Mouse (Mus musculus) kidney, embryonic 15.5 days (tissue): ENCODE results near the gene Rfx7. TPM values are rescaled to one million over a fixed set of nuclear protein-coding genes. Genes with fewer than 3 reads are reported as not detected.
A peak's percentile ranks its signal among the peaks of the same experiment; 100 is the strongest.
"Not testable (repeated sequence)": the region's sequence is repeated elsewhere in the genome, so short reads cannot be mapped to it uniquely, and the experiment has no call there.

Experiments
- ATAC-seq: fragments of 200-750 bp; cut with Nextera tagmentation; replicated peaks from 2 replicates; pipeline ENCODE4 v1.8.0; 2017; ENCODE audit warnings: moderate TSS enrichment; ENCODE audit not compliant: low FRiP score
- H3K27ac ChIP-seq: fragments of 300-500 bp; sonication (generic); 2 replicates; pipeline ENCODE4 v1.5.1; 2015; ENCODE audit warnings: mild to moderate bottlenecking, inconsistent platforms
- H3K27me3 ChIP-seq: fragments of 300-500 bp; sonication (generic); 2 replicates; pipeline ENCODE4 v1.6.1; 2015; ENCODE audit warnings: inconsistent platforms
- H3K36me3 ChIP-seq: fragments of 300-500 bp; sonication (generic); 2 replicates; pipeline ENCODE4 v1.6.1; 2015; ENCODE audit warnings: inconsistent platforms
- H3K4me1 ChIP-seq: fragments of 300-500 bp; sonication (generic); 2 replicates; pipeline ENCODE4 v1.6.1; 2015; ENCODE audit warnings: inconsistent platforms
- H3K4me2 ChIP-seq: fragments of 300-500 bp; sonication (generic); 2 replicates; pipeline ENCODE4 v1.6.1; 2015; ENCODE audit warnings: moderate library complexity, mild to moderate bottlenecking, inconsistent platforms
- H3K4me3 ChIP-seq: fragments of 300-500 bp; sonication (generic); replicated peaks from 2 replicates; pipeline ENCODE4 v1.5.1; 2015; ENCODE audit warnings: mild to moderate bottlenecking, inconsistent platforms
- H3K9ac ChIP-seq: fragments of 300-500 bp; sonication (generic); 2 replicates; pipeline ENCODE4 v1.6.1; 2015; ENCODE audit warnings: mild to moderate bottlenecking, inconsistent platforms
- H3K9me3 ChIP-seq: fragments of 300-500 bp; sonication (generic); replicated peaks from 2 replicates; pipeline ENCODE4 v1.6.1; 2016; ENCODE audit warnings: inconsistent platforms
- WGBS: fragments of 180-500 bp; shearing (Covaris S2); methylation state at CpG from one replicate; pipeline ENCODE4 v1.1.7; 2015; ENCODE audit warnings: mixed read lengths; 5-methylcytosine and 5-hydroxymethylcytosine counted together
- polyA plus RNA-seq: library from polyadenylated mRNA; unstranded; fragments of >200 nt; fragmentation: Nextera tagmentation; extraction: Ambion mirVana; gene quantifications from 2 replicates; pipeline ENCODE4 v1.2.1, GENCODE M21; 2015

The Rfx7 gene
- polyA plus RNA-seq, 1 experiment from 2014 or later = 13.5 TPM

- no peak for ATAC-seq
- H3K27me3 ChIP-seq = no peaks in the 10 kb centered on the region
- H3K27ac ChIP-seq = no peak overlapping the region
- H3K9me3 ChIP-seq = no peaks in the 10 kb centered on the region
- H3K9ac ChIP-seq = no peak overlapping the region
- no peak overlapping the region for H3K4me3 ChIP-seq
- no peaks in the 10 kb centered on the region for H3K4me1 ChIP-seq
- no peaks in the 10 kb centered on the region for H3K36me3 ChIP-seq
- WGBS = 78% methylated on average over 2 of the region's 2 CpGs
- H3K4me2 ChIP-seq = no peak overlapping the region
Observed at GRCm38 (mm10) chr9:72560316-72560715, 28.3 kb downstream of the Rfx7 start.

GRCm38 (mm10) chr9:72563277-72563676 lies 31.2 kb downstream of the Rfx7 start:
- Histone ChIP-seq H3K9ac (no peak overlapping the region), H3K4me3 (no peak overlapping the region), H3K27me3 (no peaks in the 10 kb centered on the region), H3K4me2 (no peak overlapping the region), H3K4me1 (no peaks in the 10 kb centered on the region), H3K36me3 (peaks cover 7% of the 10 kb centered on the region; the same call in 1 of the 2 replicates), H3K9me3 (no peaks in the 10 kb centered on the region), H3K27ac (no peak overlapping the region)
- ATAC-seq = no peak
- 94% methylated on average over 3 of the region's 3 CpGs for WGBS

- H3K36me3 ChIP-seq = peaks cover 7% of the 10 kb centered on the region; the same call in 1 of the 2 replicates
- H3K4me3 ChIP-seq = no peak overlapping the region
- no peaks in the 10 kb centered on the region for H3K4me1 ChIP-seq
- no peak for ATAC-seq
- H3K27me3 ChIP-seq = no peaks in the 10 kb centered on the region
- no peak overlapping the region for H3K9ac ChIP-seq
- no peaks in the 10 kb centered on the region for H3K9me3 ChIP-seq
- WGBS = 60% methylated on average over 2 of the region's 2 CpGs
- H3K27ac ChIP-seq = no peak overlapping the region
- H3K4me2 ChIP-seq = no peak overlapping the region
Observed at GRCm38 (mm10) chr9:72567116-72567515, 35.1 kb downstream of the Rfx7 start.

- peak overlapping the region; percentile 58; the same call in 1 of the 2 replicates for H3K27ac ChIP-seq
- 0 out of 2 replicates have a peak, but pooled peaks have one; percentile 18 for ATAC-seq
Observed at GRCm38 (mm10) chr9:72580216-72580615, 48.2 kb downstream of the Rfx7 start.

GRCm38 (mm10) chr9:72590861-72591260 lies 58.8 kb downstream of the Rfx7 start:
- Histone ChIP-seq H3K4me2 (no peak overlapping the region), H3K4me1 (no peaks in the 10 kb centered on the region), H3K9me3 (no peaks in the 10 kb centered on the region), H3K4me3 (no peak overlapping the region), H3K9ac (no peak overlapping the region), H3K36me3 (peaks cover 7% of the 10 kb centered on the region), H3K27me3 (no peaks in the 10 kb centered on the region), H3K27ac (no peak overlapping the region)
- 96% methylated on average over 1 of the region's 1 CpGs for WGBS
- ATAC-seq = no peak

More at GRCm38 (mm10) chr9:72580216-72580615, 48.2 kb downstream of the Rfx7 start:
- H3K4me2 ChIP-seq = no peak overlapping the region
- H3K36me3 ChIP-seq = no peaks in the 10 kb centered on the region; the same call in 1 of the 2 replicates
- H3K4me3 ChIP-seq = no peak overlapping the region
- peaks cover 7% of the 10 kb centered on the region; the same call in 1 of the 2 replicates for H3K4me1 ChIP-seq
- no peaks in the 10 kb centered on the region for H3K27me3 ChIP-seq
- WGBS = 17% methylated on average over 3 of the region's 3 CpGs
- H3K9ac ChIP-seq = no peak overlapping the region
- H3K9me3 ChIP-seq = no peaks in the 10 kb centered on the region

- Histone ChIP-seq H3K9me3 (no peaks in the 10 kb centered on the region), H3K27ac (no peak overlapping the region), H3K4me1 (no peaks in the 10 kb centered on the region), H3K4me2 (no peak overlapping the region), H3K27me3 (no peaks in the 10 kb centered on the region), H3K36me3 (peaks cover 10% of the 10 kb centered on the region), H3K9ac (no peak overlapping the region), H3K4me3 (no peak overlapping the region)
- no peak for ATAC-seq
Observed at GRCm38 (mm10) chr9:72592016-72592415, 60.0 kb downstream of the Rfx7 start.

- H3K27me3 ChIP-seq, H3K9me3 ChIP-seq, H3K4me3 ChIP-seq, H3K4me2 ChIP-seq, H3K4me1 ChIP-seq, H3K9ac ChIP-seq, H3K27ac ChIP-seq, ATAC-seq: not testable (repeated sequence)
- WGBS = 75% methylated on average over 4 of the region's 4 CpGs
- peaks cover 11% of the 10 kb centered on the region for H3K36me3 ChIP-seq
Observed at GRCm38 (mm10) chr9:72594656-72595055, 62.6 kb downstream of the Rfx7 start.

- no peak for ATAC-seq
- H3K36me3 ChIP-seq = peaks cover 19% of the 10 kb centered on the region
- H3K27ac ChIP-seq = no peak overlapping the region
- H3K9ac ChIP-seq = no peak overlapping the region
- whole genome bisulfite sequencing = 95% methylated on average over 3 of the region's 3 CpGs
- H3K27me3 ChIP-seq = no peaks in the 10 kb centered on the region
- no peak overlapping the region for H3K4me3 ChIP-seq
- H3K9me3 ChIP-seq = no peaks in the 10 kb centered on the region
- no peak overlapping the region for H3K4me2 ChIP-seq
- H3K4me1 ChIP-seq = no peaks in the 10 kb centered on the region
Observed at GRCm38 (mm10) chr9:72600142-72600541, 68.1 kb downstream of the Rfx7 start.

GRCm38 (mm10) chr9:72609771-72610170 lies 77.7 kb downstream of the Rfx7 start:
- Histone ChIP-seq H3K9me3 (no peaks in the 10 kb centered on the region), H3K4me3 (no peak overlapping the region), H3K27me3 (no peaks in the 10 kb centered on the region), H3K27ac (no peak overlapping the region), H3K4me1 (no peaks in the 10 kb centered on the region), H3K36me3 (peaks cover 35% of the 10 kb centered on the region), H3K4me2 (no peak overlapping the region), H3K9ac (no peak overlapping the region)
- no peak for ATAC-seq

- Histone ChIP-seq H3K9ac (no peak overlapping the region), H3K4me3 (no peak overlapping the region), H3K27me3 (no peaks in the 10 kb centered on the region), H3K27ac (no peak overlapping the region), H3K36me3 (peaks cover 49% of the 10 kb centered on the region), H3K4me1 (no peaks in the 10 kb centered on the region), H3K4me2 (no peak overlapping the region), H3K9me3 (no peaks in the 10 kb centered on the region)
- no peak for ATAC-seq
- WGBS = 88% methylated on average over 2 of the region's 2 CpGs
Observed at GRCm38 (mm10) chr9:72613884-72614283, 81.8 kb downstream of the Rfx7 start.

GRCm38 (mm10) chr9:72614786-72615480 lies 82.9 kb downstream of the Rfx7 start:
- Histone ChIP-seq H3K9me3 (no peaks in the 10 kb centered on the region), H3K27me3 (no peaks in the 10 kb centered on the region), H3K27ac (no peak overlapping the region), H3K9ac (no peak overlapping the region), H3K36me3 (peaks cover 59% of the 10 kb centered on the region), H3K4me1 (no peaks in the 10 kb centered on the region), H3K4me3 (no peak overlapping the region), H3K4me2 (no peak overlapping the region)
- no peak for ATAC-seq
- WGBS = 84% methylated on average over 6 of the region's 6 CpGs

GRCm38 (mm10) chr9:72618037-72618436 lies 86.0 kb downstream of the Rfx7 start:
- Histone ChIP-seq H3K27me3 (no peaks in the 10 kb centered on the region), H3K4me1 (no peaks in the 10 kb centered on the region), H3K4me2 (no peak overlapping the region), H3K4me3 (no peak overlapping the region), H3K9ac (no peak overlapping the region), H3K36me3 (peaks cover 43% of the 10 kb centered on the region), H3K9me3 (no peaks in the 10 kb centered on the region), H3K27ac (no peak overlapping the region)
- WGBS = 90% methylated on average over 3 of the region's 3 CpGs
- ATAC-seq = no peak

GRCm38 (mm10) chr9:72623605-72624004 lies 91.6 kb downstream of the Rfx7 start:
- Histone ChIP-seq H3K4me1 (peaks cover 10% of the 10 kb centered on the region), H3K4me2 (no peak overlapping the region), H3K4me3 (no peak overlapping the region), H3K27ac (no peak overlapping the region), H3K27me3 (no peaks in the 10 kb centered on the region), H3K9ac (no peak overlapping the region), H3K36me3 (peaks cover 20% of the 10 kb centered on the region), H3K9me3 (no peaks in the 10 kb centered on the region)
- ATAC-seq = no peak
- 92% methylated on average over 1 of the region's 1 CpGs for WGBS
